Mouse (Mus musculus): ENCODE results near the gene Mroh7.

The Mroh7 gene

DNA sequence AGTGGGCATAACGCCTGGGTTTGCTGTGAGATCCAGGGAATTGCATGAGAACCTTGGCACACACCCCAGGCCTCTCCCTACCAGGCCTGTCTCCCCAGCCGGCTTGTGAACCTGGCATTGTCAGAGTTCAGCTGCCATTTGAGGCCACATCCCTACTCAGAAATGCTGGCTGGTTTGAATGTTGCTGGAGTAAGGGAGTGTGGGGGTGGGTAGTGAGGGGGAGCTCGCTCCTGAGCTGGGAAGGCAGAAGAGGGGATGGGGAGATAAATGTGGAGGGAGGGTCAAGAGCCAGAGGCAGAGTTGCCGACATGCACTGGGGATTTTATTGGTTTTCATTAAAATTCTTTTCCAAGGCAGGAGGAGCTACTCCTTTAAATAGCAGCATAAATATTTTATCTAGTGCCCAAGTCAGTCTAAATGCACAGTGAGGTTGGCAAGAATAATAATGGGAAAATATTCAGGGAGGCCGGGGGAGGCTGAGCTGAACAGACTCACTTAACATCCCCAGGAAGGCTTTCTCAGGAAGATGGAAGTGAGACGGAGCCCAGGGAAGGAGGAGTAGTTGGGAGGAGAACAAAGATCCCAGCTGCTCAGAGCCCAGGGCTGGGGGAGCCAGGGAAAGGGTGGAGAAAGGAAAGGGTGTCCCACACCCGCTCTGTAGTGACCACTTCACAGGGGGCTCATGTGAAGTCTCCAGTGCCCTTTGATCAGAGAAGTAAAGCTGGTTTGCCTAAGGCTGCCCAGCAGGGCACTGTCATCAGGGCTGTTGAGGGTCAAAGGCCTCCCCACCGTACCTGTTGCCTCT lies 97.2 kb downstream of the Mroh7 start:
- DNase-seq (ENCODE audit: low spot score) = no peak

DNA sequence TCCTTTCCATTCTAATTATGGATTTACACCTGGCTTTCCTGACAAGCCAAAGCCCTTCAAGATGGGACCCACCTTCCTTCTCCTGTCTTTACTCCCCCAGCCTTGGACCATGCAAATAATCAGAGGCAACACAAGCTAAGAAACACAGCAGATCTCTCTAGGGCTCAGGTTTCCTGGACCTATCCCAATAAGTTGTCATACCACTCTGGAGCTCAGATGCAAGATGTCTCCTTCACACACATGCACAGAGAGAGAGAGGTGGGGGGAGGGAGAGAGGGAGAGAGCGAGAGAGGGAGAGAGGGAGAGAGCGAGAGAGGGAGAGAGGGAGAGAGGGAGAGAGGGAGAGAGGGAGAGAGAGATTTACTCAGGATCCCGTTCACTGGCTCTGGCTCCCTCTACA lies 98.4 kb downstream of the Mroh7 start:
- DNase-seq (ENCODE audit: low spot score) = no peak

Measured in testis, postnatal 10 days (tissue).